Mouse (Mus musculus): ENCODE data around the gene Ldhal6b.

GRCm38 (mm10) chr17:5443751-5444150, 25.2 kb upstream of the Ldhal6b start:
- TF ChIP-seq CTCF (IDR thresholded peaks at IDR 0.05; ENCODE audit: insufficient read depth, low read length), result no peak
- TF ChIP-seq POLR2A (IDR thresholded peaks at IDR 0.05; ENCODE audit: borderline replicate concordance, extremely low read depth, low read depth, low read length), result no peak
